Mouse (Mus musculus) hindbrain, embryonic 11.5 days (tissue): ENCODE data around the gene Akr7a5. TPM values are rescaled to one million over a fixed set of nuclear protein-coding genes. Genes with fewer than 3 reads are reported as not detected.

ENCODE experiments used
- ATAC-seq: fragments of 200-750 bp; cut with Nextera tagmentation; 2 replicates; pipeline ENCODE4 v1.8.0; 2017; ENCODE audit warnings: mild to moderate bottlenecking, moderate TSS enrichment, moderate library complexity; ENCODE audit not compliant: low FRiP score
- DNase-seq: peaks from one replicate; pipeline ENCODE4 v3.0.0-alpha.2; 2015; ENCODE audit warnings: low spot score
- H3K27ac ChIP-seq: fragments of 300-500 bp; sonication (generic); 2 replicates; pipeline ENCODE4 v1.5.1; 2014; ENCODE audit warnings: mild to moderate bottlenecking, low read depth, low read length
- H3K27me3 ChIP-seq: fragments of 300-500 bp; sonication (generic); 2 replicates; pipeline ENCODE4 v1.6.1; 2014; ENCODE audit warnings: mild to moderate bottlenecking, low read length, moderate library complexity, mixed read lengths; ENCODE audit not compliant: control insufficient read depth, insufficient read depth
- H3K36me3 ChIP-seq: fragments of 300-500 bp; sonication (generic); 2 replicates; pipeline ENCODE4 v1.6.1; 2014; ENCODE audit warnings: mild to moderate bottlenecking, low read length, moderate library complexity, mixed read lengths; ENCODE audit not compliant: control insufficient read depth, insufficient read depth
- H3K4me1 ChIP-seq: fragments of 300-500 bp; sonication (generic); replicated peaks from 2 replicates; pipeline ENCODE4 v1.6.1; 2014; ENCODE audit warnings: low read length, mixed read lengths; ENCODE audit not compliant: control insufficient read depth, insufficient read depth
- H3K4me2 ChIP-seq: fragments of 300-500 bp; sonication (generic); replicated peaks from 2 replicates; pipeline ENCODE4 v1.6.1; 2014; ENCODE audit warnings: mild to moderate bottlenecking, low read depth, low read length
- H3K4me3 ChIP-seq: fragments of 300-500 bp; sonication (generic); 2 replicates; pipeline ENCODE4 v1.5.1; 2014; ENCODE audit warnings: low read depth, low read length
- H3K9ac ChIP-seq: fragments of 300-500 bp; sonication (generic); 2 replicates; pipeline ENCODE4 v1.6.1; 2014; ENCODE audit warnings: low read depth, low read length
- H3K9me3 ChIP-seq: fragments of 300-500 bp; sonication (generic); 2 replicates; pipeline ENCODE4 v1.6.1; 2016; ENCODE audit warnings: low read length; ENCODE audit not compliant: control insufficient read depth
- WGBS: fragments of 180-500 bp; shearing (Covaris S2); extraction: QIAGEN DNeasy Blood & Tissue Kit; methylation state at CpG from one replicate; pipeline ENCODE4 v1.1.7; 2014; 5-methylcytosine and 5-hydroxymethylcytosine counted together
- polyA plus RNA-seq: library from polyadenylated mRNA; unstranded; fragments of >200 nt; fragmentation: Nextera tagmentation; extraction: Ambion mirVana; gene quantifications from 2 replicates; pipeline ENCODE4 v1.2.1, GENCODE M21; 2014

Gene Akr7a5
- polyA plus RNA-seq, 1 experiment from 2014 or later: 64.7 TPM

GRCm38 (mm10) chr4:139272951-139273680, 37.4 kb upstream of the Akr7a5 start:
- ATAC-seq (no peak), DNase-seq (no peak)
- Histone ChIP-seq H3K36me3 (no peaks in the 10 kb centered on the region), H3K9ac (no peak overlapping the region), H3K4me1 (no peaks in the 10 kb centered on the region), H3K9me3 (no peaks in the 10 kb centered on the region), H3K4me2 (no peak overlapping the region), H3K4me3 (no peak overlapping the region), H3K27ac (no peak overlapping the region), H3K27me3 (no peaks in the 10 kb centered on the region)
- 92% methylated on average over 10 of the region's 10 CpGs for WGBS

DNA sequence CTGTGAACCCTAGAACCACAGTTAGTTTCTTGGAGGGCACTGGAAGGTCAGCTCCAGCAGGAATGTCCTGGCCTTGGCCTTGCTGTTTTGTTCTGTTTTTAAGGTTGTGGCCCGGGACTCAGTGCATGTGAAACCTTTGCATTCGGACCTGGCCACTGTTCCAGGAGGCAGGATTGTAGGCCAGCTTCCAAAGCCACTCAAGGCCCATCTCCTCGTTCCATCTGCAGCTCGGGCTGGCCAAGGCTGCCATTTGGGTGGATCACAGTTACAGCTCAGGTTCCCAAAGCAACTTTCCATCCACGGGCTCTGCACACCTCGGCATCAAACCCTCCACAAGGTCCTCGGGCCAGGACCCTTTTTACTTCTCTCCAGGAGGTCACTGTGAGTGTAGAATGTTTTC, 36.0 kb upstream of the Akr7a5 start:
- WGBS: 92% methylated on average over 7 of the region's 7 CpGs
- Histone ChIP-seq H3K4me1 (no peaks in the 10 kb centered on the region), H3K4me2 (no peak overlapping the region), H3K9ac (no peak overlapping the region), H3K36me3 (no peaks in the 10 kb centered on the region), H3K9me3 (no peaks in the 10 kb centered on the region), H3K4me3 (no peak overlapping the region), H3K27ac (no peak overlapping the region), H3K27me3 (no peaks in the 10 kb centered on the region)
- no peak for ATAC-seq
- no peak for DNase-seq

GRCm38 (mm10) chr4:139276411-139276810, 34.1 kb upstream of the Akr7a5 start:
- WGBS: 90% methylated on average over 7 of the region's 7 CpGs
- DNase-seq (no peak), ATAC-seq (no peak)
- no peaks in the 10 kb centered on the region for H3K9me3 ChIP-seq
- H3K4me2 ChIP-seq: no peak overlapping the region
- H3K27me3 ChIP-seq: no peaks in the 10 kb centered on the region
- no peak overlapping the region for H3K9ac ChIP-seq
- no peak overlapping the region for H3K4me3 ChIP-seq
- H3K36me3 ChIP-seq: peaks cover 4% of the 10 kb centered on the region; the same call in 1 of the 2 replicates
- H3K4me1 ChIP-seq: no peaks in the 10 kb centered on the region
- no peak overlapping the region for H3K27ac ChIP-seq

DNA sequence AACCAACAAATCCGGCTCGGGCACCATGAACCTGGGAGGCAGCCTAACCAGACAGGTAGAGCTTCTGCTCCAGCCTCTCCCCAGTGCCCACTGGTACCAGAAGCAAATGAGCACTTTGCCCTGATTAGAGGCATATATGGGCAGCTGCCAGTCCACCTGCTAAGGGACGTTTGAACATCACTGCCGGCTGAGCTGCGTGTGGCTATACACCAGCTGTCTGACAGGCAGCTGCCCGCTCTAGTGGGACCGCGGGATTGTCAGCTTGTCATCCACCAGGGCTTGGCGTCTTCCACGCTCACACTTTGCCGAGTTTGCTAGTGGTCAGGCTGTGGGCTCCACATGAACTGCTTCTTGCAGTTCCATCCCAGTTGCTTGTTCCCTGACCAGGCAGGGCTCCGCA, 30.0 kb upstream of the Akr7a5 start:
- Histone ChIP-seq H3K27me3 (no peaks in the 10 kb centered on the region), H3K36me3 (peaks cover 6% of the 10 kb centered on the region; the same call in 1 of the 2 replicates), H3K4me1 (0 out of 2 replicates have a peak, but pooled peaks cover 2% of the 10 kb centered on the region), H3K27ac (no peak overlapping the region), H3K4me3 (no peak overlapping the region), H3K9me3 (no peaks in the 10 kb centered on the region), H3K9ac (no peak overlapping the region), H3K4me2 (no peak overlapping the region)
- DNase-seq (no peak), ATAC-seq (no peak)
- 96% methylated on average over 12 of the region's 12 CpGs for WGBS

- no peak overlapping the region for H3K4me2 ChIP-seq
- no peak for DNase-seq
- H3K27ac ChIP-seq: no peak overlapping the region
Measured at GRCm38 (mm10) chr4:139281791-139282345, 28.7 kb upstream of the Akr7a5 start.

GRCm38 (mm10) chr4:139282955-139283417, 27.6 kb upstream of the Akr7a5 start:
- peak; percentile 13 for DNase-seq
- no peak overlapping the region for H3K9ac ChIP-seq
- H3K4me3 ChIP-seq: no peak overlapping the region
- ATAC-seq: no peak
- 0 out of 2 replicates have a peak, but pooled peaks cover 2% of the 10 kb centered on the region for H3K4me1 ChIP-seq
- no peak overlapping the region for H3K27ac ChIP-seq
- H3K4me2 ChIP-seq: no peak overlapping the region
- peaks cover 7% of the 10 kb centered on the region; the same call in 1 of the 2 replicates for H3K36me3 ChIP-seq
- H3K27me3 ChIP-seq: no peaks in the 10 kb centered on the region
- WGBS: 65% methylated on average over 6 of the region's 6 CpGs
- no peaks in the 10 kb centered on the region for H3K9me3 ChIP-seq

More at GRCm38 (mm10) chr4:139281791-139282345, 28.7 kb upstream of the Akr7a5 start:
- Histone ChIP-seq H3K36me3 (peaks cover 6% of the 10 kb centered on the region; the same call in 1 of the 2 replicates), H3K4me3 (no peak overlapping the region), H3K27me3 (no peaks in the 10 kb centered on the region), H3K9me3 (no peaks in the 10 kb centered on the region), H3K9ac (no peak overlapping the region), H3K4me1 (0 out of 2 replicates have a peak, but pooled peaks cover 2% of the 10 kb centered on the region)
- ATAC-seq: no peak
- 81% methylated on average over 16 of the region's 16 CpGs for WGBS

DNA sequence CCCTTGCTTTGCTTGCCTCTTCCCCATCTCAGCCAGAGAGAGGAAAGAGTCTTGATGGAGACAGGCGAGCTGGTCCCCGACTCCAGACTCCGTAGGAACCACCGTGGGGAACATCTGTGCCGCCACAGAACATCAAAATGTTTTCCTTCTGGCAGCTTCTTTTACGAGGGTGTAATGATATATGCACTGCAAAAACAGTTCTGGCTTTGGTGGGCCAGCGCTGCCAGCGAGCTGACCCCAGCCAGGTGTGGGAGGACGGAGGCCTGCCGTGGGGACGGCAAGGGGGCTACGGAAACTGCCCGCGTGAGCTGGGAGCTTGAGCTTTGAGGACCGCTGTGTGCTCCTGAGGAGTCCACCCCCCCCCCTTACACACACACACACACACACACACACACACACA, 25.7 kb upstream of the Akr7a5 start:
- Histone ChIP-seq H3K9ac (no peak overlapping the region), H3K27ac (no peak overlapping the region), H3K4me2 (no peak overlapping the region), H3K9me3 (no peaks in the 10 kb centered on the region), H3K36me3 (peaks cover 9% of the 10 kb centered on the region; the same call in 1 of the 2 replicates), H3K27me3 (no peaks in the 10 kb centered on the region), H3K4me3 (no peak overlapping the region), H3K4me1 (0 out of 2 replicates have a peak, but pooled peaks cover 2% of the 10 kb centered on the region)
- ATAC-seq (no peak), DNase-seq (no peak)
- 81% methylated on average over 15 of the region's 15 CpGs for WGBS

- ATAC-seq (no peak), DNase-seq (no peak)
- 87% methylated on average over 5 of the region's 5 CpGs for WGBS
- H3K4me1 ChIP-seq: 0 out of 2 replicates have a peak, but pooled peaks cover 2% of the 10 kb centered on the region
- no peak overlapping the region for H3K9ac ChIP-seq
- no peak overlapping the region for H3K4me2 ChIP-seq
- no peaks in the 10 kb centered on the region for H3K9me3 ChIP-seq
- H3K27me3 ChIP-seq: no peaks in the 10 kb centered on the region
- 0 out of 2 replicates have a peak, but pooled peaks cover 5% of the 10 kb centered on the region for H3K36me3 ChIP-seq
- no peak overlapping the region for H3K4me3 ChIP-seq
- no peak overlapping the region for H3K27ac ChIP-seq
Measured at GRCm38 (mm10) chr4:139286234-139286633, 24.3 kb upstream of the Akr7a5 start.
